Mouse (Mus musculus): ENCODE measurements around the gene Abcb5.

- TF ChIP-seq MYOG (IDR thresholded peaks at IDR 0.05; ENCODE audit: control insufficient read depth, extremely low read depth, insufficient read length): no peak
- TF ChIP-seq CTCF (IDR thresholded peaks at IDR 0.05; ENCODE audit: control insufficient read depth, insufficient read depth, insufficient read length): no peak
- no peak for TF ChIP-seq MYOD1 (IDR thresholded peaks at IDR 0.05; ENCODE audit: control insufficient read depth, insufficient read length, low read depth)
- no peak for TF ChIP-seq MAX (IDR thresholded peaks at IDR 0.05)
- TF ChIP-seq CEBPB (IDR thresholded peaks at IDR 0.05; ENCODE audit: low read depth): no peak
Observed at GRCm38 (mm10) chr12:118853331-118853730, 112.9 kb downstream of the Abcb5 start.
